Mouse (Mus musculus) limb, embryonic 12.5 days (tissue): ENCODE data around the gene Neurl3. TPM values are rescaled to one million over a fixed set of nuclear protein-coding genes. Genes with fewer than 3 reads are reported as not detected.
A peak's percentile ranks its signal among the peaks of the same experiment; 100 is the strongest.

ENCODE experiments used
- ATAC-seq: fragments of 200-750 bp; cut with Nextera tagmentation; 2 replicates; pipeline ENCODE4 v1.8.0; 2017; ENCODE audit warnings: low read depth, moderate TSS enrichment; ENCODE audit not compliant: insufficient number of reproducible peaks, insufficient read depth, low FRiP score, low TSS enrichment
- H3K27ac ChIP-seq: fragments of 300-500 bp; sonication (generic); 2 replicates; pipeline ENCODE4 v1.5.1; 2016; ENCODE audit warnings: mild to moderate bottlenecking, moderate library complexity
- H3K27me3 ChIP-seq: fragments of 300-500 bp; sonication (generic); 2 replicates; pipeline ENCODE4 v1.6.1; 2016; ENCODE audit warnings: mild to moderate bottlenecking, moderate library complexity
- H3K36me3 ChIP-seq: fragments of 300-500 bp; sonication (generic); 2 replicates; pipeline ENCODE4 v1.6.1; 2016; ENCODE audit warnings: mild to moderate bottlenecking, moderate library complexity
- H3K4me1 ChIP-seq: fragments of 300-500 bp; sonication (generic); replicated peaks from 2 replicates; pipeline ENCODE4 v1.6.1; 2016
- H3K4me2 ChIP-seq: fragments of 300-500 bp; sonication (generic); 2 replicates; pipeline ENCODE4 v1.6.1; 2016; ENCODE audit warnings: mild to moderate bottlenecking, moderate library complexity
- H3K4me3 ChIP-seq: fragments of 300-500 bp; sonication (generic); replicated peaks from 2 replicates; pipeline ENCODE4 v1.5.1; 2016; ENCODE audit warnings: mild to moderate bottlenecking
- H3K9ac ChIP-seq: fragments of 300-500 bp; sonication (generic); replicated peaks from 2 replicates; pipeline ENCODE4 v1.6.1; 2016; ENCODE audit warnings: mild to moderate bottlenecking, moderate library complexity
- H3K9me3 ChIP-seq: fragments of 300-500 bp; sonication (generic); 2 replicates; pipeline ENCODE4 v1.6.1; 2016; ENCODE audit warnings: mild to moderate bottlenecking, moderate library complexity
- WGBS: fragments of 180-500 bp; shearing (Covaris S2); methylation state at CpG from one replicate; pipeline ENCODE4 v1.1.7; 2016; 5-methylcytosine and 5-hydroxymethylcytosine counted together
- polyA plus RNA-seq: library from polyadenylated mRNA; unstranded; fragments of >200 nt; fragmentation: Nextera tagmentation; extraction: Ambion mirVana; gene quantifications from 2 replicates; pipeline ENCODE4 v1.2.1, GENCODE M21; 2016

The Neurl3 gene
- polyA plus RNA-seq, 1 experiment from 2014 or later: 0.55 TPM

- WGBS: 22% methylated on average over 20 of the region's 20 CpGs
- no peak overlapping the region for H3K27ac ChIP-seq
- H3K9me3 ChIP-seq: peaks cover 6% of the 10 kb centered on the region; the same call in 1 of the 2 replicates
- peaks cover 27% of the 10 kb centered on the region for H3K27me3 ChIP-seq
- no peak overlapping the region for H3K9ac ChIP-seq
- H3K4me1 ChIP-seq: peaks cover 18% of the 10 kb centered on the region
- ATAC-seq: no peak
- H3K4me2 ChIP-seq: no peak overlapping the region
- no peaks in the 10 kb centered on the region for H3K36me3 ChIP-seq
- no peak overlapping the region for H3K4me3 ChIP-seq
Measured at GRCm38 (mm10) chr1:36255871-36256640, 18.4 kb downstream of the Neurl3 start.

- Histone ChIP-seq H3K4me3 (peak overlapping the region; percentile 31), H3K36me3 (no peaks in the 10 kb centered on the region), H3K9me3 (peaks cover 6% of the 10 kb centered on the region; the same call in 1 of the 2 replicates), H3K27ac (0 out of 2 replicates have a peak overlapping the region, but pooled peaks have one; percentile 50), H3K4me1 (peaks cover 18% of the 10 kb centered on the region), H3K27me3 (peaks cover 27% of the 10 kb centered on the region), H3K9ac (peak overlapping the region; percentile 34; the same call in 1 of the 2 replicates), H3K4me2 (peak overlapping the region; percentile 53)
- WGBS: 9% methylated on average over 25 of the region's 25 CpGs
- no peak for ATAC-seq
Measured at GRCm38 (mm10) chr1:36254635-36255360, 19.7 kb downstream of the Neurl3 start.

- no peak overlapping the region for H3K27ac ChIP-seq
- H3K4me1 ChIP-seq: peaks cover 18% of the 10 kb centered on the region
- H3K9ac ChIP-seq: no peak overlapping the region
- H3K9me3 ChIP-seq: peaks cover 6% of the 10 kb centered on the region; the same call in 1 of the 2 replicates
- H3K4me2 ChIP-seq: no peak overlapping the region
- no peaks in the 10 kb centered on the region for H3K36me3 ChIP-seq
- 13% methylated on average over 6 of the region's 6 CpGs for WGBS
- H3K27me3 ChIP-seq: peaks cover 27% of the 10 kb centered on the region
- no peak overlapping the region for H3K4me3 ChIP-seq
- peak; percentile 43; the same call in 1 of the 2 replicates for ATAC-seq
Measured at GRCm38 (mm10) chr1:36252791-36253190, 21.7 kb downstream of the Neurl3 start.

DNA sequence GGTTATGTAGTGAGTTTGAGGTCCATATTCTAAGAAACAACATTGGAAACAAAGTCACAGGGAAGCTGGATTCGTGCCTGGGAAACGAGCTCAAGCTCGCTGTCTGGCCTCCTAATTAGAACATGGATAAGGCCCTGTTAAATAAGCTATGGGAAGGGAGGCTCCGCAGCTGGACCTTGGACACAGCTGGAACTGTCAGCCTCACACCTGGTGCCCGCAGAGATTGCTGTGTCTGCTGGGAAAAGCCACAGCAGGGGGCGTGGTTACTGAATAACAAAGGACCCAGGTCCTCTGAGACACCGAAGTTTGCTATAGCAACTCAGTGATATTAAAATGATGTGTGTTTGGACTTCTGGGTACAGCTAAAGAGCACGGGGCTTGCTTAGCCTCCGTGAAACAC, 23.1 kb downstream of the Neurl3 start:
- H3K27me3 ChIP-seq: peaks cover 27% of the 10 kb centered on the region
- no peak overlapping the region for H3K9ac ChIP-seq
- peaks cover 18% of the 10 kb centered on the region for H3K4me1 ChIP-seq
- 10% methylated on average over 9 of the region's 9 CpGs for WGBS
- no peak overlapping the region for H3K4me3 ChIP-seq
- H3K27ac ChIP-seq: no peak overlapping the region
- H3K9me3 ChIP-seq: peaks cover 3% of the 10 kb centered on the region; the same call in 1 of the 2 replicates
- no peak overlapping the region for H3K4me2 ChIP-seq
- H3K36me3 ChIP-seq: no peaks in the 10 kb centered on the region
- ATAC-seq: no peak

DNA sequence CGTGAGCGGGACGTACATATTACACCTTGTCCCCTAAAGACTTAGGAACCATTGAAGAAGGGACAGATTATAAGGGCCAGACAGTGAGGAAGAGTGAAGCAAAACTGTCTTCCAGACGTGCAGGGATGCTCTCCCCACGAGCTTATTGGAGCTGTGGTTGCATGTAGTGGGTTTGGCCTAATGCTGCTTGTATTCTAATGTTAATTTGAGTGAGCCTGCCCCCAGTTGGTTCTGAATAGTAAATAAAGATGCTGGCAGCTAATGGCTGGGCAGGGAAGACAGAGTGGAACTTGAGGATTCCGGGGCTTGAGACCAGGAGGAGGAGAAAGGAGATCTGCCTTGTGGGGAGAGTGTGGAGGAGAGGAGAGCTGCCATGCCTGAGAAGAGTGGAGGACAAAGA, 27.8 kb downstream of the Neurl3 start:
- Histone ChIP-seq H3K4me2 (no peak overlapping the region), H3K9ac (no peak overlapping the region), H3K27me3 (no peaks in the 10 kb centered on the region), H3K4me1 (peaks cover 22% of the 10 kb centered on the region), H3K9me3 (no peaks in the 10 kb centered on the region), H3K27ac (no peak overlapping the region), H3K36me3 (no peaks in the 10 kb centered on the region), H3K4me3 (no peak overlapping the region)
- no peak for ATAC-seq
- WGBS: 59% methylated on average over 6 of the region's 6 CpGs

DNA sequence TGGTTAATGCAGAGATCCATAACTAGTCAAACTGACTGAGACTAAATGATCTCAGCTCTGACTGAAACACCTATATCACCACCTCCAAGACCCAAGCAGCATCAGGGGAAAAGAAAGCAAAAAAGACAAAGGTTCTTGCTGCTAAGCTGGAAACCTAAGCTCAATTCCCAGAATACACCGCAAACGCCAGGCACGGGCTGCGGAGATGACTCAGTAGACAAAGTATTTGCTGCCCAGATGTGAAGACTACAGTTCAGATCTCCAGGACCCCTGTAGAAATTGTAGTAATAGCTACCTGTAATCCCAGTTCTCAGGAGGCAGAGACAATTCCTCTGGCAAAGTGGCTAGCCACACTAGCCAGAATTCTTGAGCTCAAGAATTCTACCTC, 29.7 kb downstream of the Neurl3 start:
- no peak overlapping the region for H3K27ac ChIP-seq
- H3K27me3 ChIP-seq: no peaks in the 10 kb centered on the region
- H3K4me3 ChIP-seq: 0 out of 2 replicates have a peak overlapping the region, but pooled peaks have one; percentile 96
- no peak for ATAC-seq
- H3K36me3 ChIP-seq: no peaks in the 10 kb centered on the region; the same call in 1 of the 2 replicates
- peaks cover 20% of the 10 kb centered on the region for H3K4me1 ChIP-seq
- no peak overlapping the region for H3K4me2 ChIP-seq
- H3K9ac ChIP-seq: no peak overlapping the region
- H3K9me3 ChIP-seq: no peaks in the 10 kb centered on the region
- 90% methylated on average over 4 of the region's 4 CpGs for WGBS

- H3K27me3 ChIP-seq: no peaks in the 10 kb centered on the region
- WGBS: 3% methylated on average over 49 of the region's 49 CpGs
Measured at GRCm38 (mm10) chr1:36244058-36244827, 30.2 kb downstream of the Neurl3 start, which contains the start of gene Uggt1. Gene Uggt1 (minus strand): TSS chr1:36244720.

DNA sequence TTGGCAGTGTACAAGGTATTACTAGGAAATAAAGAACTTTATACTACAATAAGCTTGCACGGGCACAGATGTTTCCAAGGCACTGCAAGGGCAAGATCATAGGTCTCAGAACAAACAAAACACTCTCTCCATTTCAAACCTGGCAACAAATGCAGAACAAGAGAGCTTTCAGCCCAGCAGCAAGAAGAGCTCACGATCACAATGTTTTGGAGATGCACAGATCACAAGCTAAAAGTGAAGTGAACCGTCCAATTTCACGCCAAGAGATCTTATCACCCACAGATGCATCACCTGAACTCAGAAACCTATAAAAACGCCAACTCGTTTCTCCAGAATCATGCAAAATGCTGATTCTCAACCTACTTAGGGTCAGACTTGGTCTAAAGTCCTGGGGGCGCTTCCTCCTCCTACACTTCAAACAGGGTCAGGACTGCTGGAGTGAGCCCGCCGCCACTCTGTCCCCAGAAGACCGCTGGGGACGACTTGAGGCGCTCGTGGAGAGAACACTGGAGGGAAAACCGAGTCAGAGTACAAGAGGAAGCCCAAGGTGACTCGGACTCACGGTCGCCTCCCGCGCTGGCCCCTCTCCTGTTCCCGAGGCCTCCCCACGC, 30.9 kb downstream of the Neurl3 start:
- H3K4me1 ChIP-seq: peaks cover 20% of the 10 kb centered on the region
- peak overlapping the region; percentile 85 for H3K27ac ChIP-seq
- H3K36me3 ChIP-seq: no peaks in the 10 kb centered on the region; the same call in 1 of the 2 replicates
- no peaks in the 10 kb centered on the region for H3K27me3 ChIP-seq
- ATAC-seq: no peak; the same call in 1 of the 2 replicates
- H3K4me3 ChIP-seq: peak overlapping the region; percentile 96
- peak overlapping the region; percentile 87 for H3K9ac ChIP-seq
- no peaks in the 10 kb centered on the region for H3K9me3 ChIP-seq
- H3K4me2 ChIP-seq: peak overlapping the region; percentile 75
- 6% methylated on average over 15 of the region's 21 CpGs for WGBS

More at GRCm38 (mm10) chr1:36244058-36244827, 30.2 kb downstream of the Neurl3 start, which contains the start of gene Uggt1:
- peak; percentile 92 for ATAC-seq
- Histone ChIP-seq H3K27ac (peak within 1 kb of the TSS; percentile 85), H3K4me2 (peak within 1 kb of the TSS; percentile 75), H3K36me3 (no peaks in the 10 kb centered on the region; the same call in 1 of the 2 replicates), H3K4me1 (peaks cover 20% of the 10 kb centered on the region), H3K9me3 (no peaks in the 10 kb centered on the region), H3K4me3 (peak within 1 kb of the TSS; percentile 96), H3K9ac (peak within 1 kb of the TSS; percentile 87)

DNA sequence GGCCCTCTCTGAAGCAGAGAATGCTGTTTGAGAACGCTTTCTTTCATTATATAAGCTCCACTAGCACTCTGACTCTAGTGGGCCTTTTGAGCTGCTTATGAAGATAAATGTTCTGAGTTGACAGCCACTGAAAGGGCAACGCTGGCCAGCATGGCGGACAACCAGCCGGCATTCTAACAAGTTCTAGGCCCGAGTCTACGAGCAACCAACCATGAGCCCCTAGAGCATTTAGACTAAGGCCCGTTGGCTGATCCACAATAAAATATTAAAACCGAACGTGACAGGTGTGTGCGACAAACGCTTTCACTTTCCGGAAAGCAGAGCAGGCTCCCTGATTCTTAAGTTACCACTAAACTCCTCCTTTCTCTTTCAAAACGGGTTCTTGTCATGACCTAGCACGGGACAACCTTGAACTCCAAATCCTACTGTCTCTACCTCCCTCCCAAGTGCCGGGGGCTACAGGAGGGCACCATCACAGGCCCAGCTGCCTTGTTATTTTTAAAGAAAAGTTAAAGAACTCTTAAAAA, 32.5 kb downstream of the Neurl3 start:
- WGBS: 90% methylated on average over 15 of the region's 15 CpGs
- peaks cover 20% of the 10 kb centered on the region for H3K4me1 ChIP-seq
- ATAC-seq: no peak
- no peak overlapping the region for H3K4me2 ChIP-seq
- no peak overlapping the region for H3K9ac ChIP-seq
- H3K27ac ChIP-seq: no peak overlapping the region
- no peak overlapping the region for H3K4me3 ChIP-seq
- H3K27me3 ChIP-seq: no peaks in the 10 kb centered on the region
- no peaks in the 10 kb centered on the region for H3K9me3 ChIP-seq
- peaks cover 5% of the 10 kb centered on the region; the same call in 1 of the 2 replicates for H3K36me3 ChIP-seq

GRCm38 (mm10) chr1:36240176-36240575, 34.3 kb downstream of the Neurl3 start:
- H3K9me3 ChIP-seq: no peaks in the 10 kb centered on the region
- H3K27ac ChIP-seq: no peak overlapping the region
- WGBS: 81% methylated on average over 6 of the region's 6 CpGs
- no peak overlapping the region for H3K4me2 ChIP-seq
- no peaks in the 10 kb centered on the region for H3K27me3 ChIP-seq
- peaks cover 20% of the 10 kb centered on the region for H3K4me1 ChIP-seq
- no peak overlapping the region for H3K4me3 ChIP-seq
- H3K9ac ChIP-seq: no peak overlapping the region
- ATAC-seq: no peak
- peaks cover 5% of the 10 kb centered on the region; the same call in 1 of the 2 replicates for H3K36me3 ChIP-seq
